Mouse (Mus musculus) forebrain, postnatal 0 days (tissue): Measurements from ENCODE around the gene Cdhr5. TPM values are rescaled to one million over a fixed set of nuclear protein-coding genes. Genes with fewer than 3 reads are reported as not detected.
"Not testable (repeated sequence)": the region's sequence is repeated elsewhere in the genome, so short reads cannot be mapped to it uniquely, and the experiment has no call there.

Experiments used
- ATAC-seq: fragments of 200-750 bp; cut with Nextera tagmentation; 2 replicates; pipeline ENCODE4 v1.8.0; 2017; ENCODE audit warnings: mild to moderate bottlenecking, moderate library complexity
- DNase-seq: peaks from one replicate; pipeline ENCODE4 v3.0.0-alpha.2; 2015
- H3K27ac ChIP-seq: fragments of 300-500 bp; sonication (generic); 2 replicates; pipeline ENCODE4 v1.5.1; 2014; ENCODE audit warnings: low read depth, mild to moderate bottlenecking, antibody characterized with exemption, low read length, moderate library complexity, mixed read lengths
- H3K27me3 ChIP-seq: fragments of 300-500 bp; sonication (generic); 2 replicates; pipeline ENCODE4 v1.6.1; 2014; ENCODE audit warnings: mild to moderate bottlenecking, low read length, mixed read lengths; ENCODE audit not compliant: insufficient read depth
- H3K36me3 ChIP-seq: fragments of 300-500 bp; sonication (generic); 2 replicates; pipeline ENCODE4 v1.6.1; 2014; ENCODE audit warnings: mild to moderate bottlenecking, moderate library complexity; ENCODE audit not compliant: insufficient read depth
- H3K4me1 ChIP-seq: fragments of 300-500 bp; sonication (generic); 2 replicates; pipeline ENCODE4 v1.6.1; 2014; ENCODE audit warnings: antibody characterized with exemption; ENCODE audit not compliant: insufficient read depth
- H3K4me2 ChIP-seq: fragments of 300-500 bp; sonication (generic); 2 replicates; pipeline ENCODE4 v1.6.1; 2014; ENCODE audit warnings: low read depth, mild to moderate bottlenecking, moderate library complexity
- H3K4me3 ChIP-seq: fragments of 300-500 bp; sonication (generic); 2 replicates; pipeline ENCODE4 v1.5.1; 2014; ENCODE audit warnings: low read depth, low read length, mixed read lengths
- H3K9ac ChIP-seq: fragments of 300-500 bp; sonication (generic); 2 replicates; pipeline ENCODE4 v1.6.1; 2014; ENCODE audit warnings: mild to moderate bottlenecking
- H3K9me3 ChIP-seq: fragments of 300-500 bp; sonication (generic); 2 replicates; pipeline ENCODE4 v1.6.1; 2016; ENCODE audit warnings: low read length
- CTCF ChIP-seq: sonication (generic); IDR thresholded peaks from 2 replicates; pipeline ENCODE4 v1.5.1; 2016; ENCODE audit warnings: antibody characterized with exemption, control low read depth, low read depth
- WGBS: fragments of 180-500 bp; shearing (Covaris S2); extraction: QIAGEN DNeasy Blood & Tissue Kit; methylation state at CpG from one replicate; pipeline ENCODE4 v1.1.7; 2014; 5-methylcytosine and 5-hydroxymethylcytosine counted together
- polyA plus RNA-seq: library from polyadenylated mRNA; unstranded; fragments of >200 nt; fragmentation: Nextera tagmentation; extraction: Ambion mirVana; gene quantifications from 2 replicates; pipeline ENCODE4 v1.2.1, GENCODE M21; 2015
- total RNA-seq: library from RNA; depleted of rRNA; stranded (reverse); fragments of >200 nt; gene quantifications from 2 replicates; pipeline ENCODE4 v1.2.3, GENCODE M21; 2014

Gene Cdhr5
- total and polyA plus RNA-seq, 2 experiments from 2014 or later: not detected

DNA sequence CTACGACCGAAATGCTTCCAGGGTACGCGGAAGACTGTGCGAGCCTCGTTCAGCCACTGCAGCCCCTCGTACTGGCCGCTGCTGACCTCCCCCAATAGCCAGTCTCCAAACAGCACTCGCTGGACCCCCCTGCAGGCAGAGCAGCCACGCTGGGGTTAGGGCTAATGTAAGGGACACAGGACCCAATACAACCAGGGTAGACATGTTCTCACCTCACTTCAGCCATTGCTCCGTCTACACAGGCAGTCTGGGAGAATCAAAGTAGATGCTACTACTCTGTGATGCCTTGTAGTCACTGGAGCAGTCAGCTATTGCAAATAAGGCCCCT, 11.2 kb downstream of the Cdhr5 start:
- H3K4me1 ChIP-seq: no peaks in the 10 kb centered on the region
- no peak overlapping the region for H3K4me3 ChIP-seq
- no peak overlapping the region for H3K4me2 ChIP-seq
- peaks cover 40% of the 10 kb centered on the region for H3K36me3 ChIP-seq
- H3K27me3 ChIP-seq: no peaks in the 10 kb centered on the region
- ATAC-seq: no peak
- H3K27ac ChIP-seq: no peak overlapping the region
- 34% methylated on average over 11 of the region's 11 CpGs for WGBS
- no peak for DNase-seq
- H3K9me3 ChIP-seq: no peaks in the 10 kb centered on the region
- no peak for TF ChIP-seq CTCF
- no peak overlapping the region for H3K9ac ChIP-seq

- Histone ChIP-seq H3K4me1 (no peaks in the 10 kb centered on the region), H3K27me3 (no peaks in the 10 kb centered on the region), H3K9ac (no peak overlapping the region), H3K9me3 (no peaks in the 10 kb centered on the region), H3K4me3 (no peak overlapping the region), H3K27ac (no peak overlapping the region), H3K4me2 (no peak overlapping the region), H3K36me3 (peaks cover 45% of the 10 kb centered on the region)
- DNase-seq (peak; percentile 16), ATAC-seq (peak; percentile 48)
- TF ChIP-seq CTCF: peak; percentile 48
- 36% methylated on average over 12 of the region's 12 CpGs for WGBS
These were observed 11.7 kb downstream of the Cdhr5 start for GRCm38 (mm10) chr7:141264761-141265410.

DNA sequence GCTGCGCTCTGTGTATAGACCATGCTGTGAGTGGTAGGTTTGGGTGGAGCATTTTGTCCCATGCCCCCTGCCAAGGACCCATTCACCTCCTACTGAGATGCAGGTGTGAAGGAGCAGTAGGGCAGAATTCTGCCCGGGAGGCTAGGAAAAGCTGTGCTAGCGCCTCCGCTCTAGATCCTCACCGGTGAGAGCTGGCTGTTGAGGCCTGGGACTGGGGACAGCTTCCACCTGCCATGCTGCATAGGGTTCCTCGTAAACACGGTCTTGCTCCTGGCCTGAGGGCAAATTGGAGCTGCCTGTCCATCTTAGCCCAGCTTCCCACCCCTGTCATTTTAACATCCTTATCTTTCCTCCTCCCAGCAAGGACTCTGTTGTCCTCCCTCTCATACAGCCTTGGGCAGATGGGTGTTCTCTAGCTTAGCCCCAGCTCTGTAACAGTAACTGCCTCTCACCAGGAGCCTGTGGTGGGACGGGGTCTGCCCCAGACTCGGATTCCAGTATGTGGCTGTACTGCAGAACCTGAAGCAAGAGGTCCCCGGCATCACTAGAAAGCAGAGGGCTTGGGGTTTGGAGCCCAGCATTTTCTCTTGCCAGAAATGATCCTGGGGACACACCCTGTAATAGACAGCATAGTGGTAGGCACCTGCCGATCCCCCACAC, 12.4 kb downstream of the Cdhr5 start:
- H3K36me3 ChIP-seq: peaks cover 52% of the 10 kb centered on the region
- WGBS: 77% methylated on average over 11 of the region's 11 CpGs
- H3K4me1 ChIP-seq: no peaks in the 10 kb centered on the region
- ATAC-seq (no peak), DNase-seq (no peak)
- no peak overlapping the region for H3K27ac ChIP-seq
- H3K9me3 ChIP-seq: no peaks in the 10 kb centered on the region
- no peak overlapping the region for H3K4me2 ChIP-seq
- H3K9ac ChIP-seq: no peak overlapping the region
- H3K27me3 ChIP-seq: no peaks in the 10 kb centered on the region
- H3K4me3 ChIP-seq: no peak overlapping the region
- TF ChIP-seq CTCF: no peak

GRCm38 (mm10) chr7:141263640-141264039, 12.9 kb downstream of the Cdhr5 start:
- Histone ChIP-seq H3K36me3 (peaks cover 57% of the 10 kb centered on the region), H3K27ac (no peak overlapping the region), H3K4me3 (no peak overlapping the region), H3K4me1 (no peaks in the 10 kb centered on the region), H3K27me3 (no peaks in the 10 kb centered on the region), H3K9me3 (no peaks in the 10 kb centered on the region), H3K9ac (no peak overlapping the region), H3K4me2 (no peak overlapping the region)
- WGBS: 94% methylated on average over 13 of the region's 13 CpGs
- TF ChIP-seq CTCF: no peak
- ATAC-seq (no peak), DNase-seq (no peak)

DNA sequence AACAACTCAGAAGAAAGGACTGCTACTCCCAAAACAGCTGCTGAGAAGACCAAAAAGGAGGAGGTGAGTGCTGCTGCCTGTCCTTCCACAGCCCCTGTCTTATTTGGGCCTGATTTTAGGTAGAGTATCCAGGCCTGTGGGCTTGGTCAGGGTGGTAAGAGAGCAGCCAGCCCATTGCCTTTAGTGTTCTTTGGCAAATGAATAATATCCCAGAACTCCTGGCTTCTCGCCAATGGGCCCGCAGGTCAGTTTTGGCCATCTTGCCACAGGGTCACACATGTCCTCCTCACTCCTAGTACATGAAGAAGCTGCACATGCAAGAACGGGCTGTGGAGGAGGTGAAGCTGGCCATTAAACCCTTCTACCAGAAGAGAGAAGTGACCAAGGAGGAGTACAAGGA, 15.1 kb downstream of the Cdhr5 start:
- Histone ChIP-seq H3K36me3 (peaks cover 79% of the 10 kb centered on the region), H3K27ac (no peak overlapping the region), H3K9me3 (no peaks in the 10 kb centered on the region), H3K4me3 (no peak overlapping the region), H3K27me3 (no peaks in the 10 kb centered on the region), H3K9ac (no peak overlapping the region), H3K4me1 (no peaks in the 10 kb centered on the region), H3K4me2 (no peak overlapping the region)
- ATAC-seq (no peak), DNase-seq (no peak)
- WGBS: 92% methylated on average over 3 of the region's 3 CpGs
- no peak for TF ChIP-seq CTCF

DNA sequence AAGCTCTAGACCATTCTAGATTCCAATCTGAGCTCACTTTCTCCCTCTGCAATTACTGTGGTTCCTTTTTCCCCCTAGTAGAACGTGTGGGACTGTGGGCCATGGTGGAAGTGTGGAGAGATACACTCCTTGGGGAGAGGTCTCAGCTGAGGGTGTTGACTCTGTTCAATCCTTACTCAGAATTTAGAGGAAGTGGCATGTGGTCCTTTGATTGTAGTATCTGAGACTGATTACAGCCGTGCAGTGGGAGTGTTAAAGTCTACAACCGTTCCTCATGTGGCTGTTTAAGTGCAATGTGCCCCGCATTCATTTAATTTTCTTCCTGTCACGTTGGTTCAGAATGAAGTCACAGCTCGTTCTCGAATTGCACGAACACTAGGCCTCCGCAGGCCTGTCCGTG, 20.4 kb downstream of the Cdhr5 start:
- DNase-seq (no peak), ATAC-seq (no peak)
- 93% methylated on average over 10 of the region's 10 CpGs for WGBS
- Histone ChIP-seq H3K4me1 (no peaks in the 10 kb centered on the region), H3K9ac (no peak overlapping the region), H3K27me3 (no peaks in the 10 kb centered on the region), H3K4me2 (no peak overlapping the region), H3K9me3 (no peaks in the 10 kb centered on the region), H3K4me3 (no peak overlapping the region), H3K27ac (no peak overlapping the region), H3K36me3 (peaks cover 70% of the 10 kb centered on the region)
- no peak for TF ChIP-seq CTCF

DNA sequence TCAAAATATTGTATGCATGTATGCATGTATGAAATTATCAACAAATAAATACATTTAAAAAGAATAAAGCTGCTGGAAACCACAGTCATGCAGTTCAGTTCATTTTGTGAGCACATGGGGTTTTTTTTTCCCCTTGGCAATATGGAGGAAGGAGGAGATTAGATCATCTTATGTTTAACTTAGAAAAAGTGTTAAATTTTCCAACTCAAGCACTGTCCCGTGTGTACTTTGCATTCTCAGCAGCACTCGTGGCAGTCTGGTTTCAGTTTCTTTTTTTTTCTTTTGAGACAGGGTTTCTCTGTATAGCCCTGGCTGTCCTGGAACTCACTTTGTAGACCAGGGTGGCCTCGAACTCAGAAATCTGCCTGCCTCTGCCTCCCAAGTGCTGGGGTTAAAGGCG, 26.1 kb downstream of the Cdhr5 start:
- H3K27me3 ChIP-seq, H3K27ac ChIP-seq, ATAC-seq, H3K4me1 ChIP-seq, H3K9me3 ChIP-seq, DNase-seq, H3K9ac ChIP-seq, H3K4me3 ChIP-seq, H3K4me2 ChIP-seq: not testable (repeated sequence)
- 92% methylated on average over 4 of the region's 4 CpGs for WGBS
- peaks cover 67% of the 10 kb centered on the region for H3K36me3 ChIP-seq
